Mouse (Mus musculus) limb, embryonic 13.5 days (tissue): ENCODE results near the gene Csnka2ip. TPM values are rescaled to one million over a fixed set of nuclear protein-coding genes. Genes with fewer than 3 reads are reported as not detected.
A peak's percentile ranks its signal among the peaks of the same experiment; 100 is the strongest.

ENCODE experiments used
- ATAC-seq: fragments of 200-750 bp; cut with Nextera tagmentation; 2 replicates; pipeline ENCODE4 v1.8.0; 2017; ENCODE audit warnings: low read depth, moderate number of reproducible peaks, moderate TSS enrichment; ENCODE audit not compliant: low FRiP score
- H3K27ac ChIP-seq: fragments of 300-500 bp; sonication (generic); 2 replicates; pipeline ENCODE4 v1.5.1; 2015; ENCODE audit warnings: inconsistent platforms, mild to moderate bottlenecking, moderate library complexity
- H3K27me3 ChIP-seq: fragments of 300-500 bp; sonication (generic); 2 replicates; pipeline ENCODE4 v1.6.1; 2015; ENCODE audit warnings: mild to moderate bottlenecking, inconsistent platforms
- H3K36me3 ChIP-seq: fragments of 300-500 bp; sonication (generic); 2 replicates; pipeline ENCODE4 v1.6.1; 2015; ENCODE audit warnings: inconsistent platforms, mild to moderate bottlenecking, moderate library complexity
- H3K4me1 ChIP-seq: fragments of 300-500 bp; sonication (generic); 2 replicates; pipeline ENCODE4 v1.6.1; 2015; ENCODE audit warnings: inconsistent platforms
- H3K4me2 ChIP-seq: fragments of 300-500 bp; sonication (generic); replicated peaks from 2 replicates; pipeline ENCODE4 v1.6.1; 2015; ENCODE audit warnings: inconsistent platforms, mild to moderate bottlenecking, moderate library complexity
- H3K4me3 ChIP-seq: fragments of 300-500 bp; sonication (generic); 2 replicates; pipeline ENCODE4 v1.5.1; 2015; ENCODE audit warnings: moderate library complexity, mild to moderate bottlenecking, inconsistent platforms
- H3K9ac ChIP-seq: fragments of 300-500 bp; sonication (generic); 2 replicates; pipeline ENCODE4 v1.6.1; 2015; ENCODE audit warnings: mild to moderate bottlenecking, inconsistent platforms
- H3K9me3 ChIP-seq: fragments of 300-500 bp; sonication (generic); 2 replicates; pipeline ENCODE4 v1.6.1; 2016; ENCODE audit warnings: inconsistent platforms
- WGBS: fragments of 180-500 bp; shearing (Covaris S2); methylation state at CpG from one replicate; pipeline ENCODE4 v1.1.7; 2015; 5-methylcytosine and 5-hydroxymethylcytosine counted together
- polyA plus RNA-seq: library from polyadenylated mRNA; unstranded; fragments of >200 nt; fragmentation: Nextera tagmentation; extraction: Ambion mirVana; gene quantifications from 2 replicates; pipeline ENCODE4 v1.2.1, GENCODE M21; 2015

The Csnka2ip gene
- polyA plus RNA-seq, 1 experiment from 2014 or later = not detected

GRCm38 (mm10) chr16:64569496-64569895, 32.7 kb downstream of the Csnka2ip start:
- no peak for ATAC-seq
- Histone ChIP-seq H3K9me3 (no peaks in the 10 kb centered on the region), H3K4me1 (no peaks in the 10 kb centered on the region), H3K4me3 (no peak overlapping the region), H3K27ac (no peak overlapping the region), H3K27me3 (no peaks in the 10 kb centered on the region), H3K36me3 (no peaks in the 10 kb centered on the region), H3K9ac (no peak overlapping the region), H3K4me2 (no peak overlapping the region)
- WGBS = 89% methylated on average over 8 of the region's 8 CpGs

GRCm38 (mm10) chr16:64563081-64563480, 39.1 kb downstream of the Csnka2ip start:
- WGBS = 67% methylated on average over 1 of the region's 1 CpGs
- Histone ChIP-seq H3K4me2 (no peak overlapping the region), H3K9me3 (no peaks in the 10 kb centered on the region), H3K9ac (no peak overlapping the region), H3K27me3 (no peaks in the 10 kb centered on the region), H3K4me1 (no peaks in the 10 kb centered on the region), H3K27ac (no peak overlapping the region), H3K4me3 (no peak overlapping the region), H3K36me3 (no peaks in the 10 kb centered on the region)
- no peak for ATAC-seq

GRCm38 (mm10) chr16:64558518-64558917, 43.7 kb downstream of the Csnka2ip start:
- H3K9ac ChIP-seq = no peak overlapping the region
- ATAC-seq = no peak
- H3K4me2 ChIP-seq = no peak overlapping the region
- no peak overlapping the region for H3K27ac ChIP-seq
- no peaks in the 10 kb centered on the region for H3K36me3 ChIP-seq
- H3K4me3 ChIP-seq = no peak overlapping the region
- no peaks in the 10 kb centered on the region for H3K4me1 ChIP-seq
- H3K27me3 ChIP-seq = no peaks in the 10 kb centered on the region
- 68% methylated on average over 2 of the region's 2 CpGs for WGBS
- H3K9me3 ChIP-seq = no peaks in the 10 kb centered on the region

GRCm38 (mm10) chr16:64526883-64527282, 75.3 kb downstream of the Csnka2ip start:
- H3K36me3 ChIP-seq = no peaks in the 10 kb centered on the region
- 95% methylated on average over 2 of the region's 2 CpGs for WGBS
- H3K4me2 ChIP-seq = no peak overlapping the region
- no peak overlapping the region for H3K27ac ChIP-seq
- no peaks in the 10 kb centered on the region for H3K27me3 ChIP-seq
- H3K9ac ChIP-seq = no peak overlapping the region
- no peak for ATAC-seq
- H3K9me3 ChIP-seq = no peaks in the 10 kb centered on the region
- H3K4me1 ChIP-seq = no peaks in the 10 kb centered on the region
- no peak overlapping the region for H3K4me3 ChIP-seq

- no peak overlapping the region for H3K9ac ChIP-seq
- no peaks in the 10 kb centered on the region for H3K4me1 ChIP-seq
- no peaks in the 10 kb centered on the region for H3K27me3 ChIP-seq
- H3K4me2 ChIP-seq = no peak overlapping the region
- 49% methylated on average over 5 of the region's 5 CpGs for WGBS
- H3K27ac ChIP-seq = no peak overlapping the region
- no peaks in the 10 kb centered on the region for H3K36me3 ChIP-seq
- no peak for ATAC-seq
- no peak overlapping the region for H3K4me3 ChIP-seq
- no peaks in the 10 kb centered on the region for H3K9me3 ChIP-seq
Measured at GRCm38 (mm10) chr16:64524051-64524645, 78.1 kb downstream of the Csnka2ip start.

GRCm38 (mm10) chr16:64513423-64513822, 88.8 kb downstream of the Csnka2ip start:
- H3K4me3 ChIP-seq = no peak overlapping the region
- no peak overlapping the region for H3K27ac ChIP-seq
- H3K4me1 ChIP-seq = no peaks in the 10 kb centered on the region
- no peak overlapping the region for H3K4me2 ChIP-seq
- 0 out of 2 replicates have a peak, but pooled peaks have one; percentile 36 for ATAC-seq
- no peaks in the 10 kb centered on the region for H3K9me3 ChIP-seq
- H3K27me3 ChIP-seq = no peaks in the 10 kb centered on the region
- WGBS = 27% methylated on average over 2 of the region's 2 CpGs
- no peak overlapping the region for H3K9ac ChIP-seq
- H3K36me3 ChIP-seq = no peaks in the 10 kb centered on the region

Other genes with a start within 250 kb of the Csnka2ip start
- gene 4930453N24Rik, start 168.8 kb upstream of the Csnka2ip start, polyA plus RNA-seq = 25.9 and 27.1 TPM in 2 replicates
- 6.1 and 6.8 TPM in 2 replicates for gene Zfp654, start 249.2 kb upstream of the Csnka2ip start, polyA plus RNA-seq
- 83.0 and 91.9 TPM in 2 replicates for gene Cggbp1, start 249.6 kb upstream of the Csnka2ip start, polyA plus RNA-seq